Mouse (Mus musculus) megakaryocyte, adult 5-6 weeks (primary cell): Measurements from ENCODE around the gene Olfr772. TPM values are rescaled to one million over a fixed set of nuclear protein-coding genes. Genes with fewer than 3 reads are reported as not detected.
"Not testable (repeated sequence)": the region's sequence is repeated elsewhere in the genome, so short reads cannot be mapped to it uniquely, and the experiment has no call there.

ENCODE experiments used
- ATAC-seq: 2 replicates; pipeline ENCODE4 v1.8.0; 2016; ENCODE audit warnings: mild to moderate bottlenecking, inconsistent platforms; ENCODE audit not compliant: poor library complexity, severe bottlenecking
- total RNA-seq, 2 experiments: library from RNA; stranded (forward) in 1 of 2; stranded (reverse) in 1 of 2; fragments of 153-499, 151-499 nt in 1 of 2; fragments of 221-1000, 200-1000 nt in 1 of 2; gene quantifications; 2 replicates each; pipeline versions ENCODE4 v1.2.3 to v1.2.4; 2015 to 2017

Olfr772 gene
- total RNA-seq (2015) (not detected in 2 replicates), total RNA-seq (2017) (not detected in 2 replicates)

GRCm38 (mm10) chr10:129177821-129178220, at the start of gene Olfr772:
Olfr772 (minus strand) TSS chr10:129177921.
- not testable (repeated sequence) for ATAC-seq

GRCm38 (mm10) chr10:129187319-129187718, 9.6 kb upstream of the Olfr772 start, which contains the start of gene Olfr773:
Olfr773 (minus strand) TSS chr10:129187419.
- ATAC-seq = not testable (repeated sequence)

- ATAC-seq = no peak
Measured at GRCm38 (mm10) chr10:129164651-129165050, 13.1 kb downstream of the Olfr772 start, which contains the start of gene Olfr771. Olfr771 (minus strand) TSS chr10:129164751.

DNA sequence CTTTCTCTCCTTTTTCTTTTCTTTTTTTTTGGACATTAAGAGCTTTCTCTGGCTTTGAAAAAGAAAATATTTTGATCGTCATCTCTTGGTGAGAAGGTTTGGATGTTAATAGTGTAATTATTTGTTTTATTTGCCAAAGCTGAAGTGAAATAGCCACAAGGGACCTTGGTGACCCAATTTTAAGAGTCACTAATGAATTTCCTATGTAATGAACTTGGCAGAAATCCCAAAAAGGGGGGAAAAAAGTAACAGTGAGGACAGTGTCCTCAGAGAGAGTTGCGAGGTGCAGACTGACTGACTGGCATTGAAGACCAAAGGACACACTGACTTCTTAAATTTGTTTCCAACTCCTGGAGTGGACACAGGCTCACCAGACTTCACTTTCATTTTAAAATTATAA, 38.8 kb downstream of the Olfr772 start, which contains the start of gene Olfr770:
TSS of gene Olfr770 (minus strand) at position 101 of the 400 bp plus-strand sequence.
- no peak for ATAC-seq

Other genes with a start within 250 kb of the Olfr772 start
- not detected in 2 replicates for gene Itga7, start 244.1 kb downstream of the Olfr772 start, total RNA-seq (2015)
- not detected in 2 replicates for gene Itga7, start 244.1 kb downstream of the Olfr772 start, total RNA-seq (2017)
- gene Mettl7b, start 216.9 kb downstream of the Olfr772 start, total RNA-seq (2015) = not detected in 2 replicates
- gene Mettl7b, start 216.9 kb downstream of the Olfr772 start, total RNA-seq (2017) = not detected in 2 replicates
- not detected in 2 replicates for gene Olfr9, start 188.5 kb downstream of the Olfr772 start, total RNA-seq (2015)
- gene Olfr9, start 188.5 kb downstream of the Olfr772 start, total RNA-seq (2017) = not detected in 2 replicates
- not detected in 2 replicates for gene Olfr763, start 167.1 kb downstream of the Olfr772 start, total RNA-seq (2015)
- not detected in 2 replicates for gene Olfr763, start 167.1 kb downstream of the Olfr772 start, total RNA-seq (2017)
- not detected in 2 replicates for gene Olfr764-ps1, start 138.0 kb downstream of the Olfr772 start, total RNA-seq (2015)
- gene Olfr764-ps1, start 138.0 kb downstream of the Olfr772 start, total RNA-seq (2017) = not detected in 2 replicates
- not detected in 2 replicates for gene Olfr765, start 127.9 kb downstream of the Olfr772 start, total RNA-seq (2015)
- gene Olfr765, start 127.9 kb downstream of the Olfr772 start, total RNA-seq (2017) = not detected in 2 replicates
- not detected in 2 replicates for gene Olfr766-ps1, start 108.9 kb downstream of the Olfr772 start, total RNA-seq (2015)
- not detected in 2 replicates for gene Olfr766-ps1, start 108.9 kb downstream of the Olfr772 start, total RNA-seq (2017)
- gene Olfr767, start 95.0 kb downstream of the Olfr772 start, total RNA-seq (2015) = not detected in 2 replicates
- not detected in 2 replicates for gene Olfr767, start 95.0 kb downstream of the Olfr772 start, total RNA-seq (2017)
- gene Olfr768, start 78.5 kb downstream of the Olfr772 start, total RNA-seq (2015) = not detected in 2 replicates
- not detected in 2 replicates for gene Olfr768, start 78.5 kb downstream of the Olfr772 start, total RNA-seq (2017)
- gene Olfr769, start 60.1 kb downstream of the Olfr772 start, total RNA-seq (2015) = not detected in 2 replicates
- gene Olfr769, start 60.1 kb downstream of the Olfr772 start, total RNA-seq (2017) = not detected in 2 replicates
- not detected in 2 replicates for gene Olfr770, start 38.9 kb downstream of the Olfr772 start, total RNA-seq (2015)
- not detected in 2 replicates for gene Olfr770, start 38.9 kb downstream of the Olfr772 start, total RNA-seq (2017)
- gene Olfr771, start 13.2 kb downstream of the Olfr772 start, total RNA-seq (2015) = not detected in 2 replicates
- not detected in 2 replicates for gene Olfr771, start 13.2 kb downstream of the Olfr772 start, total RNA-seq (2017)
- gene Olfr773, start 9.5 kb upstream of the Olfr772 start, total RNA-seq (2015) = not detected in 2 replicates
- not detected in 2 replicates for gene Olfr773, start 9.5 kb upstream of the Olfr772 start, total RNA-seq (2017)
- gene Olfr774, start 58.3 kb upstream of the Olfr772 start, total RNA-seq (2015) = not detected in 2 replicates
- not detected in 2 replicates for gene Olfr774, start 58.3 kb upstream of the Olfr772 start, total RNA-seq (2017)
- gene Olfr775, start 70.5 kb upstream of the Olfr772 start, total RNA-seq (2015) = not detected in 2 replicates
- not detected in 2 replicates for gene Olfr775, start 70.5 kb upstream of the Olfr772 start, total RNA-seq (2017)
- gene Olfr776, start 81.2 kb upstream of the Olfr772 start, total RNA-seq (2015) = not detected in 2 replicates
- not detected in 2 replicates for gene Olfr776, start 81.2 kb upstream of the Olfr772 start, total RNA-seq (2017)
- not detected in 2 replicates for gene Olfr777, start 93.6 kb upstream of the Olfr772 start, total RNA-seq (2015)
- gene Olfr777, start 93.6 kb upstream of the Olfr772 start, total RNA-seq (2017) = not detected in 2 replicates
- gene Olfr780, start 140.2 kb upstream of the Olfr772 start, total RNA-seq (2015) = not detected in 2 replicates
- gene Olfr780, start 140.2 kb upstream of the Olfr772 start, total RNA-seq (2017) = not detected in 2 replicates
- gene Olfr781, start 150.9 kb upstream of the Olfr772 start, total RNA-seq (2015) = not detected in 2 replicates
- gene Olfr781, start 150.9 kb upstream of the Olfr772 start, total RNA-seq (2017) = not detected in 2 replicates
- not detected in 2 replicates for gene Olfr782, start 170.9 kb upstream of the Olfr772 start, total RNA-seq (2015)
- gene Olfr782, start 170.9 kb upstream of the Olfr772 start, total RNA-seq (2017) = not detected in 2 replicates
- gene Olfr784, start 206.2 kb upstream of the Olfr772 start, total RNA-seq (2015) = 0.11 and 0.14 TPM in 2 replicates
- 0.15 and 0.16 TPM in 2 replicates for gene Olfr784, start 206.2 kb upstream of the Olfr772 start, total RNA-seq (2017)
- not detected in 2 replicates for gene Olfr785, start 227.5 kb upstream of the Olfr772 start, total RNA-seq (2015)
- not detected in 2 replicates for gene Olfr785, start 227.5 kb upstream of the Olfr772 start, total RNA-seq (2017)
- gene Olfr786, start 249.4 kb upstream of the Olfr772 start, total RNA-seq (2015) = not detected in 2 replicates
- not detected in 2 replicates for gene Olfr786, start 249.4 kb upstream of the Olfr772 start, total RNA-seq (2017)